Mouse (Mus musculus): ENCODE results near the gene Ncor2.

The Ncor2 gene

GRCm38 (mm10) chr5:125039377-125040027 lies 139.5 kb downstream of the Ncor2 start:
- DNase-seq (ENCODE audit: low read depth in 1 of 2, low spot score in 2 of 2), result no peak

- DNase-seq (ENCODE audit: low read depth in 1 of 2, low spot score in 2 of 2), result no peak
These were observed 142.5 kb downstream of the Ncor2 start for GRCm38 (mm10) chr5:125036483-125036882.

GRCm38 (mm10) chr5:125028911-125029310 lies 150.1 kb downstream of the Ncor2 start:
- DNase-seq (ENCODE audit: low read depth in 1 of 2, low spot score in 2 of 2), result no peak

- DNase-seq (ENCODE audit: low read depth in 1 of 2, low spot score in 2 of 2), result no peak
These were observed 150.6 kb downstream of the Ncor2 start for GRCm38 (mm10) chr5:125028371-125028770.

- DNase-seq (ENCODE audit: low read depth in 1 of 2, low spot score in 2 of 2), result no peak
These were observed 155.0 kb downstream of the Ncor2 start for GRCm38 (mm10) chr5:125024002-125024401.

- DNase-seq (ENCODE audit: low read depth in 1 of 2, low spot score in 2 of 2), result no peak
These were observed 157.7 kb downstream of the Ncor2 start for GRCm38 (mm10) chr5:125021298-125021697.

GRCm38 (mm10) chr5:125019099-125019498 lies 159.9 kb downstream of the Ncor2 start:
- no peak for DNase-seq (ENCODE audit: low read depth in 1 of 2, low spot score in 2 of 2)

- DNase-seq (ENCODE audit: low read depth in 1 of 2, low spot score in 2 of 2), result no peak
These were observed 161.7 kb downstream of the Ncor2 start for GRCm38 (mm10) chr5:125017332-125017731.

- no peak for DNase-seq (ENCODE audit: low read depth in 1 of 2, low spot score in 2 of 2)
These were observed 162.4 kb downstream of the Ncor2 start for GRCm38 (mm10) chr5:125016421-125017242.

- no peak for DNase-seq (ENCODE audit: low read depth in 1 of 2, low spot score in 2 of 2)
These were observed 163.4 kb downstream of the Ncor2 start for GRCm38 (mm10) chr5:125015576-125015975.

GRCm38 (mm10) chr5:125015066-125015465 lies 164.0 kb downstream of the Ncor2 start:
- no peak for DNase-seq (ENCODE audit: low read depth in 1 of 2, low spot score in 2 of 2)

GRCm38 (mm10) chr5:125014497-125014896 lies 164.5 kb downstream of the Ncor2 start:
- DNase-seq (ENCODE audit: low read depth in 1 of 2, low spot score in 2 of 2), result no peak

- DNase-seq (ENCODE audit: low read depth in 1 of 2, low spot score in 2 of 2), result no peak
These were observed 167.4 kb downstream of the Ncor2 start for GRCm38 (mm10) chr5:125011628-125012027.

GRCm38 (mm10) chr5:125011166-125011565 lies 167.9 kb downstream of the Ncor2 start:
- DNase-seq (ENCODE audit: low read depth in 1 of 2, low spot score in 2 of 2), result no peak

GRCm38 (mm10) chr5:125006896-125007295 lies 172.1 kb downstream of the Ncor2 start:
- DNase-seq (ENCODE audit: low read depth in 1 of 2, low spot score in 2 of 2), result no peak

GRCm38 (mm10) chr5:125005871-125006652 lies 173.0 kb downstream of the Ncor2 start:
- DNase-seq (ENCODE audit: low read depth in 1 of 2, low spot score in 2 of 2), result no peak

GRCm38 (mm10) chr5:125003873-125004255 lies 175.2 kb downstream of the Ncor2 start:
- DNase-seq (ENCODE audit: low read depth in 1 of 2, low spot score in 2 of 2), result no peak

- no peak for DNase-seq (ENCODE audit: low read depth in 1 of 2, low spot score in 2 of 2)
These were observed 175.8 kb downstream of the Ncor2 start, which contains the start of gene Rflna for GRCm38 (mm10) chr5:125002969-125003872. Gene Rflna (plus strand): TSS chr5:125003221.

GRCm38 (mm10) chr5:125000756-125001250 lies 178.2 kb downstream of the Ncor2 start:
- DNase-seq (ENCODE audit: low read depth in 1 of 2, low spot score in 2 of 2), result no peak

GRCm38 (mm10) chr5:124997913-124998312 lies 181.1 kb downstream of the Ncor2 start:
- DNase-seq (ENCODE audit: low read depth in 1 of 2, low spot score in 2 of 2), result no peak
